Mouse (Mus musculus): Measurements from ENCODE around the gene Aff1.

Gene Aff1

GRCm38 (mm10) chr5:103857151-103857550 lies 165.0 kb downstream of the Aff1 start:
- in situ Hi-C loops (cut with MboI, MseI) = no loop called here

GRCm38 (mm10) chr5:103860622-103861021 lies 168.4 kb downstream of the Aff1 start:
- in situ Hi-C loops (cut with MboI, MseI) = loop anchor here in 1 of 2 experiments (5.0 kb wide), 1 partner anchor 77 kb away; no protein-coding TSS in a partner anchor

GRCm38 (mm10) chr5:103863759-103864158 lies 171.6 kb downstream of the Aff1 start:
- in situ Hi-C loops (cut with MboI, MseI) = loop anchor here in 1 of 2 experiments (5.0 kb wide), 1 partner anchor 74 kb away; no protein-coding TSS in a partner anchor

- in situ Hi-C loops (cut with MboI, MseI) = no loop called here
These were observed 197.6 kb downstream of the Aff1 start for GRCm38 (mm10) chr5:103889766-103890165.

GRCm38 (mm10) chr5:103898310-103898709 lies 206.1 kb downstream of the Aff1 start:
- in situ Hi-C loops (cut with MboI, MseI) = no loop called here
